Mouse (Mus musculus) cerebellum, adult 2 months (tissue): Measurements from ENCODE around the gene Crbn.

Experiments
- CTCF ChIP-seq: fragments of 200-500 bp; IDR thresholded peaks from 2 replicates; pipeline ENCODE4 v1.5.1; 2011; ENCODE audit warnings: low read depth, mild to moderate bottlenecking, control low read depth, low read length, moderate library complexity, borderline replicate concordance; ENCODE audit not compliant: insufficient read depth
- POLR2A ChIP-seq: fragments of 200-500 bp; IDR thresholded peaks from 2 replicates; pipeline ENCODE4 v1.6.1; 2011; ENCODE audit warnings: low read length, control low read depth, borderline replicate concordance; ENCODE audit not compliant: insufficient read depth

- TF ChIP-seq CTCF (peak; percentile 15; the same call in 1 of the 2 replicates), POLR2A (no peak)
Measured at GRCm38 (mm10) chr6:106822329-106822728, 22.5 kb upstream of the Crbn start.
